Mouse (Mus musculus) cerebellum, adult 2 months (tissue): ENCODE data around the gene Prr5.

Experiments used
- CTCF ChIP-seq: fragments of 200-500 bp; IDR thresholded peaks from 2 replicates; pipeline ENCODE4 v1.5.1; 2011; ENCODE audit warnings: low read depth, mild to moderate bottlenecking, control low read depth, low read length, moderate library complexity, borderline replicate concordance; ENCODE audit not compliant: insufficient read depth
- POLR2A ChIP-seq: fragments of 200-500 bp; IDR thresholded peaks from 2 replicates; pipeline ENCODE4 v1.6.1; 2011; ENCODE audit warnings: low read length, control low read depth, borderline replicate concordance; ENCODE audit not compliant: insufficient read depth

DNA sequence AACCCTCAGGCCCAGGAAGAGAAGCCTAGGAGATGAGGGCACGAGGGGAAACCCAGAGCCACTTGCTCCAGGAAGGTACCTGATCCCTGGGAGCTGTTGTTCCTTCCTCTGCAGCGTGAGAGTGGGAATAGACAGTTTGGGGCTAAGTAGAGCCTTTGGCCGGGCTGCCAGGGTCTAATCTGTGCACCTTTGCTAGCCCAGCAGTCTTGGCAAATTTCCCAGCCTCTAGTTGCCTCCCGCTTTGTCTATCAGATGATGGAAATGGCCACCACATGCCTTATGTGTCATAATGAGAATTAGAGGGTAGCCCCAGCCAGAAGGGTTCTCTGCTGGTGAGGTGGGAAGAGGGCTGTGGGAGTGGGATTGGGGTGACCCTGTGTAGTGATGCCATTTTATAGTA, 3.4 kb upstream of the Prr5 start:
- TF ChIP-seq POLR2A (no peak), CTCF (no peak)
